Mouse (Mus musculus): Measurements from ENCODE around the gene Efhd2. TPM values are rescaled to one million over a fixed set of nuclear protein-coding genes. Genes with fewer than 3 reads are reported as not detected.

Efhd2 gene
- polyA plus RNA-seq, 1 experiment from 2014 or later, result 81.6 TPM

- Histone ChIP-seq H3K4me3 (ENCODE audit: low read depth, low read length) (no peak overlapping the region), H3K27ac (ENCODE audit: low read length) (no peak overlapping the region), H3K4me2 (replicated peaks; ENCODE audit: low read depth, low read length) (no peak overlapping the region), H3K27me3 (replicated peaks; ENCODE audit: insufficient read depth, low read length) (no peaks in the 10 kb centered on the region), H3K9me3 (ENCODE audit: low read length) (no peaks in the 10 kb centered on the region), H3K4me1 (ENCODE audit: insufficient read depth, low read depth, low read length) (0 out of 2 replicates have a peak, but pooled peaks cover 2% of the 10 kb centered on the region), H3K9ac (replicated peaks; ENCODE audit: low read depth) (no peak overlapping the region), H3K36me3 (ENCODE audit: insufficient read depth, low read length) (no peaks in the 10 kb centered on the region)
- DNase-seq (ENCODE audit: low spot score) (no peak), ATAC-seq (no peak)
- TF ChIP-seq EP300 (IDR thresholded peaks at IDR 0.05) (no peak), CTCF (IDR thresholded peaks at IDR 0.05) (no peak)
- WGBS, result 90% methylated on average over 14 of the region's 14 CpGs
These were observed 15.4 kb downstream of the Efhd2 start for GRCm38 (mm10) chr4:141859351-141859750.

GRCm38 (mm10) chr4:141858501-141858900 is 16.2 kb downstream of the Efhd2 start:
- no peak overlapping the region for H3K27ac ChIP-seq (ENCODE audit: low read length)
- WGBS, result 58% methylated on average over 20 of the region's 20 CpGs

GRCm38 (mm10) chr4:141857422-141857930 is 17.2 kb downstream of the Efhd2 start:
- TF ChIP-seq EP300 (IDR thresholded peaks at IDR 0.05) (no peak), CTCF (IDR thresholded peaks at IDR 0.05) (peak; percentile 98)
- 12% methylated on average over 10 of the region's 10 CpGs for WGBS
- H3K27me3 ChIP-seq (replicated peaks; ENCODE audit: insufficient read depth, low read length), result no peaks in the 10 kb centered on the region
- H3K9ac ChIP-seq (replicated peaks; ENCODE audit: low read depth), result no peak overlapping the region
- no peak overlapping the region for H3K4me2 ChIP-seq (replicated peaks; ENCODE audit: low read depth, low read length)
- ATAC-seq (peak; percentile 73), DNase-seq (ENCODE audit: low spot score) (peak; percentile 89)
- H3K27ac ChIP-seq (ENCODE audit: low read length), result no peak overlapping the region
- no peak overlapping the region for H3K4me3 ChIP-seq (ENCODE audit: low read depth, low read length)
- no peaks in the 10 kb centered on the region for H3K9me3 ChIP-seq (ENCODE audit: low read length)
- H3K36me3 ChIP-seq (ENCODE audit: insufficient read depth, low read length), result no peaks in the 10 kb centered on the region
- 0 out of 2 replicates have a peak, but pooled peaks cover 2% of the 10 kb centered on the region for H3K4me1 ChIP-seq (ENCODE audit: insufficient read depth, low read depth, low read length)

More at GRCm38 (mm10) chr4:141858501-141858900, 16.2 kb downstream of the Efhd2 start:
- DNase-seq (ENCODE audit: low spot score) (peak; percentile 59), ATAC-seq (no peak)
- H3K9me3 ChIP-seq (ENCODE audit: low read length), result no peaks in the 10 kb centered on the region
- H3K4me2 ChIP-seq (replicated peaks; ENCODE audit: low read depth, low read length), result no peak overlapping the region
- H3K36me3 ChIP-seq (ENCODE audit: insufficient read depth, low read length), result no peaks in the 10 kb centered on the region
- H3K4me1 ChIP-seq (ENCODE audit: insufficient read depth, low read depth, low read length), result 0 out of 2 replicates have a peak, but pooled peaks cover 2% of the 10 kb centered on the region
- H3K27me3 ChIP-seq (replicated peaks; ENCODE audit: insufficient read depth, low read length), result no peaks in the 10 kb centered on the region
- H3K9ac ChIP-seq (replicated peaks; ENCODE audit: low read depth), result no peak overlapping the region
- no peak overlapping the region for H3K4me3 ChIP-seq (ENCODE audit: low read depth, low read length)
- TF ChIP-seq CTCF (IDR thresholded peaks at IDR 0.05) (no peak), EP300 (IDR thresholded peaks at IDR 0.05) (no peak)

GRCm38 (mm10) chr4:141853437-141853836 is 21.3 kb downstream of the Efhd2 start:
- ATAC-seq (no peak), DNase-seq (ENCODE audit: low spot score) (peak; percentile 67)
- H3K9me3 ChIP-seq (ENCODE audit: low read length), result no peaks in the 10 kb centered on the region
- H3K27me3 ChIP-seq (replicated peaks; ENCODE audit: insufficient read depth, low read length), result no peaks in the 10 kb centered on the region
- TF ChIP-seq EP300 (IDR thresholded peaks at IDR 0.05) (no peak), CTCF (IDR thresholded peaks at IDR 0.05) (peak; percentile 87)
- no peak overlapping the region for H3K9ac ChIP-seq (replicated peaks; ENCODE audit: low read depth)
- 0 out of 2 replicates have a peak, but pooled peaks cover 2% of the 10 kb centered on the region for H3K4me1 ChIP-seq (ENCODE audit: insufficient read depth, low read depth, low read length)
- H3K4me2 ChIP-seq (replicated peaks; ENCODE audit: low read depth, low read length), result no peak overlapping the region
- no peak overlapping the region for H3K27ac ChIP-seq (ENCODE audit: low read length)
- no peaks in the 10 kb centered on the region for H3K36me3 ChIP-seq (ENCODE audit: insufficient read depth, low read length)
- no peak overlapping the region for H3K4me3 ChIP-seq (ENCODE audit: low read depth, low read length)
- WGBS, result 66% methylated on average over 9 of the region's 9 CpGs

GRCm38 (mm10) chr4:141845999-141846398 is 28.7 kb downstream of the Efhd2 start, which contains the start of gene Ctrc:
Gene Ctrc, minus strand, starts transcription at chr4:141846359.
- H3K27ac ChIP-seq (ENCODE audit: low read length), result no peak within 1 kb of the TSS
- DNase-seq (ENCODE audit: low spot score) (no peak), ATAC-seq (no peak)
- no peak within 1 kb of the TSS for H3K4me3 ChIP-seq (ENCODE audit: low read depth, low read length)
- no peaks in the 10 kb centered on the region for H3K9me3 ChIP-seq (ENCODE audit: low read length)
- TF ChIP-seq CTCF (IDR thresholded peaks at IDR 0.05) (no peak), EP300 (IDR thresholded peaks at IDR 0.05) (no peak)
- no peaks in the 10 kb centered on the region for H3K27me3 ChIP-seq (replicated peaks; ENCODE audit: insufficient read depth, low read length)
- no peak within 1 kb of the TSS for H3K4me2 ChIP-seq (replicated peaks; ENCODE audit: low read depth, low read length)
- no peak within 1 kb of the TSS for H3K9ac ChIP-seq (replicated peaks; ENCODE audit: low read depth)
- H3K4me1 ChIP-seq (ENCODE audit: insufficient read depth, low read depth, low read length), result no peaks in the 10 kb centered on the region
- 74% methylated on average over 6 of the region's 6 CpGs for WGBS
- no peaks in the 10 kb centered on the region for H3K36me3 ChIP-seq (ENCODE audit: insufficient read depth, low read length)

GRCm38 (mm10) chr4:141834536-141835095 is 40.1 kb downstream of the Efhd2 start:
- WGBS, result 39% methylated on average over 5 of the region's 5 CpGs
- H3K4me1 ChIP-seq (ENCODE audit: insufficient read depth, low read depth, low read length), result no peaks in the 10 kb centered on the region
- H3K4me2 ChIP-seq (replicated peaks; ENCODE audit: low read depth, low read length), result no peak overlapping the region
- DNase-seq (ENCODE audit: low spot score) (no peak), ATAC-seq (no peak)
- no peak overlapping the region for H3K27ac ChIP-seq (ENCODE audit: low read length)
- no peaks in the 10 kb centered on the region for H3K27me3 ChIP-seq (replicated peaks; ENCODE audit: insufficient read depth, low read length)
- no peak overlapping the region for H3K9ac ChIP-seq (replicated peaks; ENCODE audit: low read depth)
- H3K4me3 ChIP-seq (ENCODE audit: low read depth, low read length), result no peak overlapping the region
- TF ChIP-seq EP300 (IDR thresholded peaks at IDR 0.05) (no peak), CTCF (IDR thresholded peaks at IDR 0.05) (no peak)
- H3K9me3 ChIP-seq (ENCODE audit: low read length), result no peaks in the 10 kb centered on the region
- H3K36me3 ChIP-seq (ENCODE audit: insufficient read depth, low read length), result no peaks in the 10 kb centered on the region

All from lung, postnatal 0 days (tissue).